Mouse (Mus musculus): ENCODE measurements at regions not wholly inside any gene's neighbourhood (a gene's known extent, or its start where the extent isn't known, plus 50 kb on each side); places are given as distances from the start of the nearest gene placed in this dataset.

GRCm38 (mm10) chr12:56402844-56403243, 57.1 kb upstream of the Mbip start:
- DNase-seq, result no peak

DNA sequence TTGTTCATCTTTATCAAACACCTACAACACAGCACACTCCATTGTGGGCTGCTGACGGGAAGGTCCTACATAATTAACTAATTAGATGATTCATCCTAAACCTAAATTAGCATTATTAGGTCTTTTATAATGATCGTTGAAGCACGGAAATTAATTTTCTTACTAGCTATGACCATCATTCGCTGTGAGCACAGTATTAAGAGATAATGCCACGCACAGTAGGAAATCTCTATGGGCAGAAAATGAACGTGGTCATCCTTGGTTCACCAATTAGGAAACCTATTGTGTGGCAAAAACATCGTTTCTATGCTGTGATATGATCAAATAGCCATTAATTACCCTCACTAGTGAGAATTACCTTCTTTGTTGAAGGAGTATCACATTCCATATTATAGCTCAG, 56.4 kb upstream of the Mbip start:
- no peak for DNase-seq
